Mouse (Mus musculus) thymus, postnatal 36 days (tissue): Measurements from ENCODE around the gene Slk.
A peak's percentile ranks its signal among the peaks of the same experiment; 100 is the strongest.
"Not testable (repeated sequence)": the region's sequence is repeated elsewhere in the genome, so short reads cannot be mapped to it uniquely, and the experiment has no call there.

Source experiments
- DNase-seq, 2 experiments: peaks; one replicate each; pipeline ENCODE4 v3.0.0; 2022; ENCODE audit warnings: mixed read lengths in 2 of 2

Gene Slk

GRCm38 (mm10) chr19:47571981-47572380 is 7.5 kb upstream of the Slk start:
- not testable (repeated sequence) for DNase-seq

DNA sequence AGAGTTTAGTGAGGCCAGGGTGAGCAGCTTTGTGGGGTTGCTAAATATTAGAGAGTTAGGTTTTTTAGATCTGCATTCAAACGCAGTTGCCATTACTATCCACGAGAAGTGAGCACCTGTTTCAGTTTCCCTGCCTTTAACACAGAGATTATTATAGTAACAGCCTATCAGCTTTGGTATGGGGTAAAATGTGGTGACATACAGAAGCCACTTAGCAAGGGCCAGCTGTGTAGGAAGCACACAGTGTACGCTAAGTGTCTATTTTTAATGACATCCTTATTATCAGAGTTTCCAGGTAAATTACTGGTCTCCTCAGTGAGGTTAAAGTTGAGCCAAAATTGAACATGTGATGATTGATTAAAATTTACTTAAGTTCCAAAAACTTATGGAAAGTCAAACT is 5.8 kb upstream of the Slk start:
- DNase-seq = no peak

DNA sequence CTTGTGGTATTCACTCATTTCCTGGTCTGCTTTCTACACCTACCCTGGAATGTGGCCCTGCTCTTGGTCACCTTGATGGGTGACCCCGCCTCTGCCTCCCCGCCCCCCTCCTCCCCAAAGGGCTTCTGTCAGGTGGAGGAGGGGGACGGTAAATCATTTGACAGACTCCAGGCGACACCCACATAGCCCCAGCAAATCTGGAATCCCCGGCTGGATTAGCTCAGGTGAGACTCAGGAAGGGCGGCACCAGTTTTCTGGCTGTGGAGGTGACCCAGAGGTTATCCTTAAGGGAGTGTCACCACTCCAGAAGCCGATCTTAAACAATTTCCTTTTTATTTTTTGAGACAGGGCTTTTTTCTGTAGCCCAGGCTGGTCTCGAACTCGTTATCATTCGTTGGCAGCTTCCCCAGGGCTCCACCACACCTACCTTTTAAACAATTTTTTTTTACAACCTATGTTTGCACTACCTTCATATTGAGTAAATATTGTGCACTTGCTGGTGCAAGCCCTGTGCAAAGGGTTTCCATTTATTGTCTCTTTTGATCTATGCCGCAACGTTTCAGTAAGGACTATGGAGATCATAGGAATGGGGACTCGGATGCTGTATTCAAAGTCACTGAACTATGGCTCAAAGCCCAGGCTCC is 775 bp upstream of the Slk start:
- peak in 1 of 2 experiments; percentile 31 for DNase-seq

- peak; percentile 25 to 42 for DNase-seq
Measured at GRCm38 (mm10) chr19:47579788-47580631, 532 bp downstream of the Slk start.

GRCm38 (mm10) chr19:47585772-47586171 is 6.3 kb downstream of the Slk start:
- DNase-seq = no peak

- no peak for DNase-seq
Measured at GRCm38 (mm10) chr19:47587009-47587408, 7.5 kb downstream of the Slk start.

- no peak for DNase-seq
Measured at GRCm38 (mm10) chr19:47608513-47608912, 29.0 kb downstream of the Slk start.

GRCm38 (mm10) chr19:47613442-47613841 is 34.0 kb downstream of the Slk start:
- no peak for DNase-seq

DNA sequence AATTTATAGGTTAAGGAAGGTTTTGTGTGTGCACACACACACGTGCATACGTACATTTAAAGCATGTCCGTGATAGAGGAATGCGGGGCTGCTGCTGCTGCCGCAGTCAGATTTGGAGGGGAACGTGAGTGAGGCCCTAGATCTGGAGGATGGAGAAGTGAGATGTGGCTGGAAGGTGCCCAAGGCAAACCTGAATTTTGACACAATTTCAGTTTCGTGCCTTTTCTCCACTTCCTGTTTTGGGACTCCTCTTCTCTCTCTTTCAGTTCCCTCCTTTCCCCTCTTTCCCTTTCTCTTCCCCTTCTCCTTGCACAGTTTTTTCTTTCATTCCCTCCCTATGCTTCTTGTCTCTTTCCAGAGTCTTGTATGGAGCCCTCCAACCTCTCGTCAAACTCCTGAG is 42.0 kb downstream of the Slk start:
- no peak for DNase-seq

GRCm38 (mm10) chr19:47624940-47625711 is 45.6 kb downstream of the Slk start:
- DNase-seq = no peak

DNA sequence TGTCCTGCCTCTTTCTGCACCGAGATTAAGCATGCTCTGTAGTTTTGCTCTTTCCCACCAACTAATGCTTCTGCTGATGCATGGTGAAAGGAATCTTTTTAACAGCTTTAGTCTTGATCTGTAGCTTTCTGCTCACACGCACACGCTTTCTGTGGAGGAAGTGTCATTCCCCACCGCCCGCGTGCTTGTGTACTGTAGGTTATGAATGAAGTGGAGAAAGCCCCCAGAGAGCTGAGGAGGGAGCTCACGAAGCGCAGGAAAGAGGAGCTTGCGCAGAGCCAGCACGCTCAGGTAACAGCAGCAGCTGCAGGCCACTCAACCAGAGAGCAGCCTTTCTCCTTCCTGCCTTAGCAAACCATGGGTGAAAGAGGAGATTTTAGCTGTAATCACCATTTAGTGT is 48.0 kb downstream of the Slk start:
- no peak for DNase-seq

DNA sequence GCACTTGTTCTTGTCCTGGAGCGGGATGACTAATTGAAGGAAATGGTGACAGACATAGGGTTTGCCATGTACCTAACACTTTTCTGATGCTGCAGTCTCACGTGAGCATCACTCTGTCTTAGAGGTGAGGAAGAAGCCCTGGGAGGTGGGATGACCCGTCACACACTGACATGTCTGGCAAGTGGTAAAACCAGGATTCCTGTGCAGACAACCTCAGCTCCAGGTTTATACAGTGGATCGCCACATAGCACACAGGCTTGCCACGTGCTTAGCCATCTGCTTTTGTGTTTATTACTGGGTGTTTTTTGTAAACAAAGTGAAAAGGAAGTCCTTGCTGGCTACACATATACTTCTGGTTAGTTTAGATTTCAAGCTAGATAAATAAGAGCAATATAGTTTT is 49.6 kb downstream of the Slk start:
- DNase-seq = no peak

GRCm38 (mm10) chr19:47630381-47630780 is 50.9 kb downstream of the Slk start:
- no peak for DNase-seq

GRCm38 (mm10) chr19:47631799-47632198 is 52.3 kb downstream of the Slk start:
- DNase-seq = no peak

- no peak for DNase-seq
Measured at GRCm38 (mm10) chr19:47635380-47635779, 55.9 kb downstream of the Slk start.

- DNase-seq = no peak
Measured at GRCm38 (mm10) chr19:47643910-47644309, 64.4 kb downstream of the Slk start.

GRCm38 (mm10) chr19:47645583-47645982 is 66.1 kb downstream of the Slk start:
- DNase-seq = no peak

- DNase-seq = no peak
Measured at GRCm38 (mm10) chr19:47646508-47647120, 67.1 kb downstream of the Slk start.

DNA sequence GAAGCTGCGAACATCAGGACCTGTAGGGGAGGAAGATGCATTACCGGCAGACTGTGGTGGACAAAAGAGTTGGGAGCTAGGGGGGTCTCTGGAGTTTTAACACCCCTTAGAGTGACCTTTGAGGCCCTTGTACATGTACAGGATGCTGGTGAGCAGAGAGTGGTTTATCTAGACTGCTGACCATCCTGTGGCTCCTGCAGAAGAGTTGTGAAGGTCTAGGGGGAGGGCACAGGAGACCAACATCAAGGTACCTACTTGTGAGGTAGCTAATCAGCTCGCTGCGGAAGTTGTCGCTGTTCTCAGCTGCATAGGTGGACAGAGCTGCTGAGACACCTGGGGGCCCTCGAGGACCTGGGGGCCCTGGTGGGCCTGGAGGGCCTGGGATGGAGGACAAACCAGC is 69.6 kb downstream of the Slk start:
- DNase-seq = no peak

DNA sequence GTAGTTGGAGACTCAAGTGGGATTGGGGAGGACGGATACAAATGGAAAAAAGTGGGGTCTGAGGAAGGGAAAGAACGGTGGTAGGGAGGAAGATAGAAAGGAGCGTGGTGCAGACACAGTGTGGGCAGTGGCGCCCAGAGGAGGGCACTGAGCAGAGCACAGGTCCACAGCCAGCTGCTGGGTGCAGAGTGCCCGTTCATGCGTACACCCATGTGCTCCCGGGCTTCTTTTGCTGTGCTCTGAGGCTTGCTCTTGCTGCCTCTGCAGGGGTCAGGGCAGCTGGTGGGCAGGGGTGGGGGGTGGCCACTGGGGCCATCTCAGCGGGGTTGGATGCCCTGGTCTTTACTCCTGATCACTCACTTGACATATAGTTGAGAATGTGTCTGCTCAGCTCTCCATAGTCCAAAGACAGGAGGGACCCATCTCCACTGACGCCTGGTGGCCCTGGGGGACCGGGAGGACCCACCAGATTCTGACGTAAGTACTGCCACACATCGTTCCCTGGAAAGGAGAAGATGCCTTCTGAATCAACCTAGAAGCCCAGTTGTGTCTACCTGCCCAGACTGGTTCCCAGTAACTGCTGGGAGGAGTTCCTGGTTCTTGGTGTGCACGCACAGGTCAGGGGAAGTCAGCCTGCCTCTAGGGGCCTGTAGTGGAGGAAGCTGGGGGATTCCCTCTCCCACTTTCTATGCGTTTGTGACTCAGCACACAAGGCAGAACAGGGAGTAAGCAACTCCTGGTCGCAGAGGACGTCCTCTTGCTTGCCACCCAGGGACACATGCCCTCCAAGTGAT is 71.1 kb downstream of the Slk start:
- no peak for DNase-seq

- no peak for DNase-seq
Measured at GRCm38 (mm10) chr19:47651160-47651480, 71.6 kb downstream of the Slk start.

DNA sequence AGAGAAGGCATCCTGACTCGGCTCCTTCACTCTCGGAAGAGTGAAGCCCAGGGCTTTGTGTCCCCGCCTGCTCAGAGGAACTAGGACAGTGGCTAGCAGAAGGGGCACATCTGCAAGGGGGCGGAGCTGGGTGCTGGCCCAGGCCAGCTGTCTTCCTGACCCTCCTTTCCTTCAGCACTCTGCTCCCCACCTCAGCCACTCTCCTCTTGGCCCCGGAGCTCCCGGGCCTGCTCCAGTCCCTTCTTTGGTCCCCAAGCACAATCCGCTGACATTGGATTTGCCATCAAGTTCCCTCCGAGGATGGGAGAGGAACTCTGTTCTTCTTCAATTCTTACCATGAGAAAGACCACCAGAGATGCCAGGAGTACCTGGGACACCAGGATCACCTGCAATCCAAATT is 72.8 kb downstream of the Slk start:
- no peak for DNase-seq

DNA sequence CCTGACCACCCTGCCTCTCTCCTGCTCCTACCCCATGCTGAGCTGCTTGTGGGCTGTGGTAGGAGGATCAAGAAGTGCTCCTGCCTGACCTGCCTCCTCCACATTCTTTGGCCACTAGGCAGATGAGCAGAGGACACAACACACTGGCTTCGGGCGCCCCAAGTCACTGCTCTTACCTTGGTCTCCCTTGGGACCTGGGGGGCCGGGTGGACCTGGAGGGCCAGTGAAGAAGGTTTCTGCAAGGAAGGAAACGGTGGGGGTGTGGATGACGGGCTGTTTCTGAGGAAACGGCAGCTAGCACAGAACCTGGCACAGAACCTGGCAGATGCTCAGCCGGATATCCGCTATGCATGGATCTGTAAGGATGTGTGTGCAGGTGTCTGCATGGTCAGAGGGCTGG is 73.7 kb downstream of the Slk start:
- no peak for DNase-seq
